ENCODE assay signal across 12 mouse cellular contexts in genomic region chr17:50813580-50813979, GRCm38 (mm10).
"Had no signal": no experiment of that assay in that cellular context is flagged by ENCODE, and none has a peak within 500 bp of the region (broad histone marks: within the 10 kb centered on the region; RNA-seq: fewer than 3 reads in every experiment).

No protein-coding gene starts in this region.

- DNase-seq: gastrocnemius, adult 2 months; gastrocnemius, postnatal 10 days; gastrocnemius, postnatal 25 days; heart, postnatal 4 days; kidney, adult 18-20 months; kidney, adult 8-10 months; kidney, postnatal 10 days; kidney, postnatal 25 days; kidney, postnatal 4 days; liver; liver, embryonic 13.5 days; liver, postnatal 0 days had no signal
